Mouse (Mus musculus) stomach, postnatal 0 days (tissue): ENCODE data around the gene Nlrx1. TPM values are rescaled to one million over a fixed set of nuclear protein-coding genes. Genes with fewer than 3 reads are reported as not detected.
A peak's percentile ranks its signal among the peaks of the same experiment; 100 is the strongest.
"Not testable (repeated sequence)": the region's sequence is repeated elsewhere in the genome, so short reads cannot be mapped to it uniquely, and the experiment has no call there.

Experiments used
- ATAC-seq: fragments of 200-750 bp; cut with Nextera tagmentation; 2 replicates; pipeline ENCODE4 v1.8.0; 2017; ENCODE audit not compliant: low FRiP score, low TSS enrichment
- DNase-seq: peaks from one replicate; pipeline ENCODE4 v3.0.0-alpha.2; 2016; ENCODE audit warnings: low spot score
- H3K27ac ChIP-seq: fragments of 300-500 bp; sonication (generic); replicated peaks from 2 replicates; pipeline ENCODE4 v1.5.1; 2014; ENCODE audit warnings: mild to moderate bottlenecking, control low read depth
- H3K27me3 ChIP-seq: fragments of 300-500 bp; sonication (generic); 2 replicates; pipeline ENCODE4 v1.6.1; 2014; ENCODE audit warnings: low read length; ENCODE audit not compliant: control insufficient read depth, insufficient read depth
- H3K36me3 ChIP-seq: fragments of 300-500 bp; sonication (generic); 2 replicates; pipeline ENCODE4 v1.6.1; 2014; ENCODE audit warnings: low read length, mixed read lengths; ENCODE audit not compliant: control insufficient read depth, insufficient read depth
- H3K4me1 ChIP-seq: fragments of 300-500 bp; sonication (generic); replicated peaks from 2 replicates; pipeline ENCODE4 v1.6.1; 2014; ENCODE audit warnings: antibody characterized with exemption; ENCODE audit not compliant: control insufficient read depth, insufficient read depth
- H3K4me2 ChIP-seq: fragments of 300-500 bp; sonication (generic); replicated peaks from 2 replicates; pipeline ENCODE4 v1.6.1; 2014; ENCODE audit warnings: low read depth, mild to moderate bottlenecking, control low read depth, moderate library complexity
- H3K4me3 ChIP-seq: fragments of 300-500 bp; sonication (generic); 2 replicates; pipeline ENCODE4 v1.5.1; 2014; ENCODE audit warnings: low read depth, low read length, control low read depth
- H3K9ac ChIP-seq: fragments of 300-500 bp; sonication (generic); 2 replicates; pipeline ENCODE4 v1.6.1; 2014; ENCODE audit warnings: mild to moderate bottlenecking, low read length, control low read depth, mixed read lengths
- H3K9me3 ChIP-seq: fragments of 300-500 bp; sonication (generic); 2 replicates; pipeline ENCODE4 v1.6.1; 2016; ENCODE audit warnings: low read length; ENCODE audit not compliant: control insufficient read depth
- CTCF ChIP-seq: IDR thresholded peaks from 2 replicates; pipeline ENCODE4 v1.5.1; 2016; ENCODE audit warnings: antibody characterized with exemption, low read depth, mild to moderate bottlenecking, moderate library complexity
- EP300 ChIP-seq: optimal IDR thresholded peaks from 2 replicates; pipeline ENCODE3; 2016; ENCODE audit warnings: antibody characterized with exemption
- WGBS: fragments of 180-500 bp; shearing (Covaris S2); extraction: QIAGEN DNeasy Blood & Tissue Kit; methylation state at CpG from one replicate; pipeline ENCODE4 v1.1.7; 2014; 5-methylcytosine and 5-hydroxymethylcytosine counted together
- polyA plus RNA-seq: library from polyadenylated mRNA; unstranded; fragments of >200 nt; fragmentation: Nextera tagmentation; extraction: Ambion mirVana; gene quantifications from 2 replicates; pipeline ENCODE4 v1.2.1, GENCODE M21; 2015

The Nlrx1 gene
- polyA plus RNA-seq, 1 experiment from 2014 or later: 9.2 TPM

DNA sequence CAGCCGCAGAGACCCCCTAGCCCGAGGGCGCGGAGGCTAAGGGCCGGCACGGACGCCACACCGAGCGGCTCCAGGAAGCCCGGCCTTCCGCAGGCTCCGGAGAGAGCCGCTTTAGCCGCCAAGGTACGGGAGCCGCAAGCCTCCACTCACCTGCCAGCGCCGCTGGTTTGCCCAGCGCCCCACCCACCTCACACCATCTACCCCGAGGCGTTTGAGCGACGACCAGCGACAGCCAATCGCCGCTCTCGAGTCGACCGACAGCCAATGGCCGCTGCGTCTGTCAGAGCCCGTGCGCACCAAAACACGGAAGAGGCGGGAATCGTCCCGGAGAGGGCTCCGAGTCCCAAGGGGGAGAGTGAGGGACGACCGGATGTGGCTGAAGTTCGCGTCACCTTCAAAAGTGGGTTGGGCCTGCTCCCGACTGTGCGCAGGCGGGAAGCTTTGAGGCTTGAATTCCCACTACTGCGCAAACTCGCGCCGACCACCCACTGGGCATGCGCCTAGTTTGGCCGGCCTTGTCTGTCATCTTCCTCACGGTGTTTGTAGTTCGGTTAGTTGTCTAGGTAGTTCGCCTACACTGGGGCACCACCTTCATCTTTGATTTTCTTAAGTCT is 37.2 kb upstream of the Nlrx1 start, which contains the start of gene Hinfp:
Gene Hinfp, minus strand, starts transcription at position 206 of the 614 bp plus-strand sequence.
- H3K36me3 ChIP-seq: peaks cover 10% of the 10 kb centered on the region
- WGBS: under 1% methylated on average over 54 of the region's 54 CpGs

DNA sequence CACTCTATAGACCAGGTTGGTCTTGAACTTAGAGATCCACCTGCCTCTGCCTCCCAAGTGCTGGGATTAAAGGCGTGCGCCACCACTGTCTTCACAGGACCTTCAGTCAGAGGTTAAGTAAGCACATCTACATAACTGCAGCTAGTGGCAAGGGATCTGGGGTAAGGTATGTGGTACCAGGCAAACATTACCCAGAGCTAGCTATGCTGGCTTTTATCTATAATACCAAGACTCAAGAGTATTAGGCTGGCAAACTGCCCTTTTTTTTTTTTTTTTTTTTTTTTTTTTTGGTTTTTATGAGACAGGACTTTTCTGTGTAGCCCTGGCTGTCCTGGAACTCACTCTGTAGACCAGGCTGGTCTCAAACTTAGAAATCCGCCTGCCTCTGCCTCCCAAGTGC is 31.6 kb upstream of the Nlrx1 start:
- DNase-seq, H3K27ac ChIP-seq, H3K27me3 ChIP-seq, H3K4me2 ChIP-seq, ATAC-seq, H3K4me3 ChIP-seq, H3K4me1 ChIP-seq, H3K9ac ChIP-seq, H3K9me3 ChIP-seq: not testable (repeated sequence)
- 91% methylated on average over 3 of the region's 3 CpGs for WGBS
- peaks cover 41% of the 10 kb centered on the region for H3K36me3 ChIP-seq

More for the DNA sequence above, 37.2 kb upstream of the Nlrx1 start, which contains the start of gene Hinfp:
- Histone ChIP-seq H3K27ac (peak within 1 kb of the TSS; percentile 88), H3K4me2 (peak within 1 kb of the TSS; percentile 83), H3K27me3 (no peaks in the 10 kb centered on the region), H3K4me1 (no peaks in the 10 kb centered on the region), H3K4me3 (peak within 1 kb of the TSS; percentile 83), H3K9ac (peak within 1 kb of the TSS; percentile 93), H3K9me3 (no peaks in the 10 kb centered on the region)
- TF ChIP-seq CTCF (0 out of 2 replicates have a peak, but pooled peaks have one; percentile 7), EP300 (no peak)
- peak; percentile 99 for ATAC-seq
- peak; percentile 99 for DNase-seq

DNA sequence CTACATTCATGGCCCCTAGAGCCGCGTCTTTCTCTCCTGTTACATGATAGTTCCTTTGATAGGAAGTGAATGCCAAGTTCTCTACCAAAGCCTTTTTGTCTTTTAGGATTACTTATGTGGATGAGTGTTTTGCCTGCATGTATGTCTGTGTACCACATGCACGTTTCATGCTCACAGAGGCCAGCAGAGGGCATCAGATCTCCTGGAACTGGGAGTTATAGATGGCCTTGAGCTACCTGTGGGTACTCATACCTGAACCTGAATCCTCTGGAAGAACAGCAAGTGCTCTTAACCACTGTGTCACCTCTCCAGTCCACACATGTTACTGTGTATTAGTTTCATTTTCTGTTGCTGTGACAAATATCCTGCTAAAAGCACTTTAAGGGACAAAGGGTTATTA is 24.1 kb upstream of the Nlrx1 start:
- Histone ChIP-seq H3K4me2 (no peak overlapping the region), H3K27me3 (no peaks in the 10 kb centered on the region), H3K4me1 (no peaks in the 10 kb centered on the region), H3K9ac (no peak overlapping the region), H3K36me3 (peaks cover 17% of the 10 kb centered on the region), H3K27ac (no peak overlapping the region), H3K9me3 (no peaks in the 10 kb centered on the region), H3K4me3 (no peak overlapping the region)
- TF ChIP-seq CTCF (peak; percentile 81), EP300 (no peak)
- ATAC-seq (0 out of 2 replicates have a peak, but pooled peaks have one; percentile 45), DNase-seq (peak; percentile 67)
- WGBS: 63% methylated on average over 3 of the region's 3 CpGs

DNA sequence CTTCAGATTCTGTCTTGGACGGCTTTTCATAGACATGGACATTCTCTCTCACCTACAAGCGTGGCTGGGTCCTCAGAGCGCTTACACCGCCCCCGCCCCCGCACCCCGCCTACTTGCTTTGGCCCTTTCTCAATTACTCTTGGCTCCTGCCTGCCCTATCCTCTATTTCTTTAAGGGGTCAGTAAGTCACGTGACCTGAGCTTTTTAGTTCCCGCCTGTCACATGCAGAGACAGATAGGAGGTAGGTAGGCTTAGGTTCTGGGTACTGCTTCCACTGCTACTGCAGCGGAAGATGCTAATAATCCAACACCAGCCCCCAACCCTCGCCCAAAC is 20.5 kb upstream of the Nlrx1 start:
- ATAC-seq: no peak
- H3K4me2 ChIP-seq: no peak overlapping the region

DNA sequence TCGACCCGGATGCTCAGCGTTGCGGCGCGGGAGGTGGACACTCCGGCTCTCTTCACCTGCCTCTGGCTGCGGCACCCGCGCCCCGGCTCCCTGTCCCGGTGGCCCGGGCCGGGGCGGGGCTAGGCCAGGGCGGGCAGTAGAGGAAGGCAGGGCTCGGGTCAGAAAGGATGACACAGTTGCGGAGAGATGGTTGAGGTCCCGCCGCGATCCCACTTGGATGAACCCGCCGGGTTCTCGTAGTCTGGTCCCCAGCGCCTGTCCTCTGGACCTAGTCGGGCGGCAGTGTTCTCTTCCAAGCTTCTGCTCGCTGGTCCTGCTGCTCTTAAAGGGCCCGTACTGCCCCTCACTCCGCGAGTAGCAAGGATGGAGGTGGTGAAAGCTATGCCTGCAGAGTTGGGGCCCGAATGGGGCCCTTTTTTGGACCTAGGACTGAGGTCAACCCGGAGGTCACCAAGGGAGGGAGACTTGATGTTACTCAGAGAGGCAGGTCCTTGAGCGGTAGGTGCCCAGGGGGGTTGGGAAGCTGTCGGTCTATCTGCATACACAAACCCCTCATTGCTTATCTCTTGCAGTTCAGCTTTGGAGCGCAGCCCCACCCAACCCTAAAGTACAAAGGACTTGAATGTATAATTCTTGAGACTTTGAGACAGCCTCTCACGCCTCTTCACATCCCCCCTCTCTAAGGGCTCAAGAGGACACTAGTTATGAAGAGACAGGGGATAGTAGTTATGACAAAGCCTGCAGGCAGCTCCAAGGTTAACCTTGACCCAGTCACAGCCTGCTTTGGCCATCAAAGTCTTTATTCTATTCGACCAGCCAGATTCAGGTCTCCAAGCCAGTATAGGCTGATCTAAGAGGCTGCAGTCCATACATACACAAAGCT is 19.9 kb upstream of the Nlrx1 start, which contains the start of gene Abcg4:
Gene Abcg4, minus strand, starts transcription at position 540 of the 883 bp plus-strand sequence.
- TF ChIP-seq CTCF (no peak), EP300 (no peak)
- ATAC-seq (peak; percentile 38), DNase-seq (peak; percentile 35)

More for the DNA sequence above, 20.5 kb upstream of the Nlrx1 start:
- no peaks in the 10 kb centered on the region for H3K9me3 ChIP-seq
- TF ChIP-seq EP300 (no peak), CTCF (no peak)
- H3K27ac ChIP-seq: no peak overlapping the region
- H3K36me3 ChIP-seq: peaks cover 4% of the 10 kb centered on the region; the same call in 1 of the 2 replicates
- no peak overlapping the region; the same call in 1 of the 2 replicates for H3K4me3 ChIP-seq
- no peaks in the 10 kb centered on the region for H3K4me1 ChIP-seq
- 18% methylated on average over 11 of the region's 11 CpGs for WGBS
- no peak overlapping the region for H3K9ac ChIP-seq
- no peak for DNase-seq
- no peaks in the 10 kb centered on the region for H3K27me3 ChIP-seq

More for the DNA sequence above, 19.9 kb upstream of the Nlrx1 start, which contains the start of gene Abcg4:
- Histone ChIP-seq H3K36me3 (peaks cover 4% of the 10 kb centered on the region; the same call in 1 of the 2 replicates), H3K9ac (peak within 1 kb of the TSS; percentile 63), H3K9me3 (no peaks in the 10 kb centered on the region), H3K4me2 (peak within 1 kb of the TSS; percentile 83), H3K27me3 (no peaks in the 10 kb centered on the region), H3K4me1 (no peaks in the 10 kb centered on the region), H3K4me3 (peak within 1 kb of the TSS; percentile 61), H3K27ac (0 out of 2 replicates have a peak within 1 kb of the TSS, but pooled peaks have one; percentile 18)
- 1% methylated on average over 38 of the region's 38 CpGs for WGBS
